Mouse (Mus musculus) embryonic fibroblast, embryonic 13.5 days (primary cell): ENCODE results near the gene Clba1. TPM values are rescaled to one million over a fixed set of nuclear protein-coding genes. Genes with fewer than 3 reads are reported as not detected.

Source experiments
- H3K27ac ChIP-seq: 2 replicates; pipeline ENCODE4 v1.5.1; 2012; ENCODE audit warnings: low read length, control low read depth, inconsistent platforms; ENCODE audit not compliant: insufficient read depth
- H3K4me1 ChIP-seq: 2 replicates; pipeline ENCODE4 v1.6.1; 2011; ENCODE audit warnings: low read length; ENCODE audit not compliant: control insufficient read depth, insufficient read depth
- H3K4me3 ChIP-seq: 2 replicates; pipeline ENCODE4 v1.5.1; 2011; ENCODE audit warnings: mild to moderate bottlenecking, control low read depth, low read length; ENCODE audit not compliant: insufficient read depth
- CTCF ChIP-seq: IDR thresholded peaks from 2 replicates; pipeline ENCODE4 v1.5.1; 2011; ENCODE audit warnings: mild to moderate bottlenecking, control low read depth, low read length, moderate library complexity, borderline replicate concordance; ENCODE audit not compliant: insufficient read depth
- POLR2A ChIP-seq: IDR thresholded peaks from 2 replicates; pipeline ENCODE4 v1.6.1; 2011; ENCODE audit warnings: low read depth, mild to moderate bottlenecking, control low read depth, low read length, moderate library complexity
- polyA plus RNA-seq: library from polyadenylated mRNA; stranded (reverse); fragments of >200 nt; gene quantifications from 2 replicates; pipeline ENCODE4 v1.2.4, GENCODE M21; 2011; ENCODE audit warnings: low read depth; ENCODE audit not compliant: missing spikeins, insufficient read length

Gene Clba1
- polyA plus RNA-seq, 1 experiment, result 13.0 TPM

GRCm38 (mm10) chr12:112843803-112844202, 35.1 kb downstream of the Clba1 start:
- TF ChIP-seq CTCF (peak; percentile 98), POLR2A (no peak)
- Histone ChIP-seq H3K27ac (no peak overlapping the region), H3K4me3 (no peak overlapping the region), H3K4me1 (no peaks in the 10 kb centered on the region)

DNA sequence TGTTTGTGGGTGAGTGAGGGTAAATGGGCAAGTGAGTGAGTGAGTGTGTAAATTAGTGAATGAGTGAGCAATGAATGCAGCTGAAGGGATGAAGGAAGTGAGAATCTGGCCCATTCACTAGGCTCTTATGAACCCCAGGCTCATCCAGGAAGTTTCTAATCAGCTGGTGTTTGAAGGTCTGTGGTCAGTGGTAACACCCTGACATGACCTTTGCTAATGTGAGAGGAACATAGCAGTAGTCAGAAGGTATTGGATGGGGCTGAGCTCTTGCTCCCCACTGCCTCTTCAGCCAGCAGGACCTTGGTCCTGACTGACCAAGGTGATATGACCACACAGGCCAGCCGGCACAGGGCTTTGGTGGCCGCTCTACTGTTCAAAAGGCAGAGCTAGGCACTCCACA, 39.1 kb downstream of the Clba1 start:
- TF ChIP-seq CTCF, result no peak
- TF ChIP-seq POLR2A, result no peak
- H3K27ac ChIP-seq, result no peak overlapping the region
- H3K4me3 ChIP-seq, result no peak overlapping the region
- peaks cover 2% of the 10 kb centered on the region; the same call in 1 of the 2 replicates for H3K4me1 ChIP-seq

GRCm38 (mm10) chr12:112849235-112850022, 40.7 kb downstream of the Clba1 start:
- Histone ChIP-seq H3K27ac (no peak overlapping the region), H3K4me3 (no peak overlapping the region), H3K4me1 (peaks cover 6% of the 10 kb centered on the region; the same call in 1 of the 2 replicates)
- TF ChIP-seq POLR2A (no peak), CTCF (no peak)

- TF ChIP-seq CTCF (no peak), POLR2A (no peak)
- Histone ChIP-seq H3K4me3 (no peak overlapping the region), H3K4me1 (peaks cover 6% of the 10 kb centered on the region; the same call in 1 of the 2 replicates)
Measured at GRCm38 (mm10) chr12:112850344-112850743, 41.6 kb downstream of the Clba1 start.

GRCm38 (mm10) chr12:112851116-112851515, 42.4 kb downstream of the Clba1 start:
- peaks cover 6% of the 10 kb centered on the region; the same call in 1 of the 2 replicates for H3K4me1 ChIP-seq
- no peak overlapping the region for H3K4me3 ChIP-seq
- no peak for TF ChIP-seq CTCF
- TF ChIP-seq POLR2A, result no peak
- H3K27ac ChIP-seq, result peak overlapping the region; percentile 44; the same call in 1 of the 2 replicates

More at GRCm38 (mm10) chr12:112850344-112850743, 41.6 kb downstream of the Clba1 start:
- H3K27ac ChIP-seq, result no peak overlapping the region

GRCm38 (mm10) chr12:112853050-112853729, 44.5 kb downstream of the Clba1 start:
- H3K4me3 ChIP-seq, result no peak overlapping the region
- no peak overlapping the region for H3K27ac ChIP-seq
- peaks cover 6% of the 10 kb centered on the region; the same call in 1 of the 2 replicates for H3K4me1 ChIP-seq
- TF ChIP-seq CTCF, result no peak
- TF ChIP-seq POLR2A, result no peak

GRCm38 (mm10) chr12:112854610-112855333, 46.0 kb downstream of the Clba1 start:
- Histone ChIP-seq H3K4me1 (peaks cover 6% of the 10 kb centered on the region; the same call in 1 of the 2 replicates), H3K27ac (no peak overlapping the region), H3K4me3 (no peak overlapping the region)
- no peak for TF ChIP-seq CTCF
- TF ChIP-seq POLR2A, result no peak

DNA sequence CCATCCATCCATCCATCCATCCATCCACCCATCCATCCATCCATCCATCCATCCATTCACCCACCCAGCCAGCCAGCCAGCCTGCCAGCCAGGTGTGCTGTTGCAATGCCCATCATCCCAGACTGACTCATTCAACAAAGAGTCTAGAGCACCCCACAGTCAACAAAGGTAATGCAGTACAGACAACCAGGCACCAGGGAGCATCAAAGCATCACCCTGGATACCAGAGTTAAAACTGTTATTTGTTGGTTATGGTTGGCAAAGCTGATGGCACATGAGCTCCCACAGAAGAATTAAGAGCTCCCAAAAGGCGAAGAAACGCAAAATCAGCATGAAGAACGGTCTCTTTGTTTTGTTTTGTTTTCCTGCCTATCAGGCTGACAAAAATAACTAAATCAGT, 47.6 kb downstream of the Clba1 start:
- TF ChIP-seq CTCF, result no peak
- no peak for TF ChIP-seq POLR2A
- Histone ChIP-seq H3K4me1 (peaks cover 6% of the 10 kb centered on the region; the same call in 1 of the 2 replicates), H3K27ac (no peak overlapping the region), H3K4me3 (no peak overlapping the region)

- no peak for TF ChIP-seq CTCF
- no peak for TF ChIP-seq POLR2A
- Histone ChIP-seq H3K4me3 (no peak overlapping the region), H3K4me1 (peaks cover 6% of the 10 kb centered on the region), H3K27ac (no peak overlapping the region)
Measured at GRCm38 (mm10) chr12:112857021-112857925, 48.5 kb downstream of the Clba1 start.
